Mouse (Mus musculus) MN1 (cell line): ENCODE data around the gene Irf4.

ENCODE experiments used
- DNase-seq: peaks from one replicate; pipeline ENCODE4 v3.0.0-alpha.2; 2016; ENCODE audit warnings: low spot score

Irf4 gene

GRCm38 (mm10) chr13:30802336-30802955, 53.4 kb downstream of the Irf4 start:
- no peak for DNase-seq

GRCm38 (mm10) chr13:30809240-30809639, 60.2 kb downstream of the Irf4 start:
- no peak for DNase-seq

GRCm38 (mm10) chr13:30813464-30813863, 64.4 kb downstream of the Irf4 start:
- DNase-seq: no peak

GRCm38 (mm10) chr13:30814256-30814655, 65.2 kb downstream of the Irf4 start:
- DNase-seq: no peak
